ENCODE assay signal across 22 mouse cellular contexts in genomic region chr2:38072061-38072460, GRCm38 (mm10).
DNase-seq lines count a peak whose midpoint lies in the region; ATAC-seq and TF ChIP-seq lines count a peak whose summit lies in the region.
"Had no signal": no experiment of that assay in that cellular context is flagged by ENCODE, and none has a peak within 500 bp of the region (broad histone marks: within the 10 kb centered on the region; RNA-seq: fewer than 3 reads in every experiment).

No protein-coding gene starts in this region.

- no peaks in the 10 kb centered on the region for H3K4me1 ChIP-seq in hindbrain, postnatal 0 days (ENCODE audit: insufficient read depth, low read length)
- H3K4me1 ChIP-seq in neural tube, embryonic 15.5 days: 0 out of 2 replicates have a peak, but pooled peaks cover 8% of the 10 kb centered on the region
- H3K4me1 ChIP-seq: forebrain, embryonic 15.5 days; neural tube, embryonic 12.5 days had no signal

- H3K4me2 ChIP-seq in hindbrain, postnatal 0 days (ENCODE audit: low read depth, low read length): no peak overlapping the region
- H3K4me2 ChIP-seq in neural tube, embryonic 15.5 days: no peak overlapping the region
- H3K4me2 ChIP-seq: forebrain, embryonic 15.5 days; heart, embryonic 12.5 days; limb, embryonic 15.5 days; neural tube, embryonic 12.5 days had no signal

- peak; percentile 88 for ATAC-seq in activated CD4-positive, CD25-positive, alpha-beta regulatory T cell, adult 4 months
- peak; percentile 66 for ATAC-seq in megakaryocyte progenitor cell, adult 5-6 weeks (replicated peaks; ENCODE audit: poor library complexity)
- ATAC-seq in hindbrain, postnatal 0 days: no peak
- no peak for ATAC-seq in neural tube, embryonic 15.5 days (ENCODE audit: low FRiP score)
- ATAC-seq: forebrain, embryonic 15.5 days; hindbrain, embryonic 16.5 days had no signal

- H3K9ac ChIP-seq in hindbrain, postnatal 0 days (replicated peaks; ENCODE audit: low read length): no peak overlapping the region
- no peak overlapping the region for H3K9ac ChIP-seq in neural tube, embryonic 15.5 days (replicated peaks)
- H3K9ac ChIP-seq: forebrain, embryonic 15.5 days; heart, embryonic 12.5 days; limb, embryonic 15.5 days; neural tube, embryonic 12.5 days had no signal

- H3K9me3 ChIP-seq in hindbrain, postnatal 0 days (ENCODE audit: low read length): no peaks in the 10 kb centered on the region
- no peaks in the 10 kb centered on the region for H3K9me3 ChIP-seq in neural tube, embryonic 15.5 days (replicated peaks)
- H3K9me3 ChIP-seq: forebrain, embryonic 15.5 days; G1E; heart, embryonic 12.5 days; limb, embryonic 15.5 days; neural tube, embryonic 12.5 days had no signal

- no peak overlapping the region for H3K4me3 ChIP-seq in hindbrain, postnatal 0 days (ENCODE audit: low read length)
- no peak overlapping the region for H3K4me3 ChIP-seq in neural tube, embryonic 15.5 days (replicated peaks)
- H3K4me3 ChIP-seq: erythroblast, embryonic 14.5 days; forebrain, embryonic 15.5 days; heart, embryonic 12.5 days; limb, embryonic 15.5 days; neural tube, embryonic 12.5 days had no signal

- H3K36me3 ChIP-seq in hindbrain, postnatal 0 days (ENCODE audit: insufficient read depth, low read length): no peaks in the 10 kb centered on the region
- H3K36me3 ChIP-seq in neural tube, embryonic 15.5 days: no peaks in the 10 kb centered on the region
- H3K36me3 ChIP-seq: forebrain, embryonic 15.5 days; heart, embryonic 12.5 days; limb, embryonic 15.5 days; neural tube, embryonic 12.5 days had no signal

- no peak for TF ChIP-seq CTCF in hindbrain, postnatal 0 days (IDR thresholded peaks at IDR 0.05; ENCODE audit: low read depth)

- intact Hi-C loops in heart, postnatal 36 days (cut with DNase I): no loop called here

- peak; percentile 75 for DNase-seq in heart, adult 11 months
- no peak for DNase-seq in heart, postnatal 36 days
- peak; percentile 32 to 42 for DNase-seq in B cell, adult 2 months
- DNase-seq in hindbrain, postnatal 0 days (ENCODE audit: low spot score): no peak
- DNase-seq in right cerebral cortex, postnatal 36 days (ENCODE audit: low spot score in 2 of 2): no peak
- DNase-seq: adrenal gland, adult 2 months; cerebellum, postnatal 25 days; kidney, adult 9 months; kidney, postnatal 4 days; lung, adult 18-20 months; right cerebral cortex, postnatal 25 days; thymus, adult 18-20 months had no signal

- no peak overlapping the region for H3K27ac ChIP-seq in hindbrain, postnatal 0 days
- no peak overlapping the region for H3K27ac ChIP-seq in neural tube, embryonic 15.5 days (replicated peaks)
- H3K27ac ChIP-seq: forebrain, embryonic 15.5 days; limb, embryonic 15.5 days; neural tube, embryonic 12.5 days had no signal

- no peaks in the 10 kb centered on the region for H3K27me3 ChIP-seq in hindbrain, postnatal 0 days (ENCODE audit: insufficient read depth, low read length)
- H3K27me3 ChIP-seq in neural tube, embryonic 15.5 days (replicated peaks): no peaks in the 10 kb centered on the region
- H3K27me3 ChIP-seq: forebrain, embryonic 15.5 days; heart, embryonic 12.5 days; limb, embryonic 15.5 days; neural tube, embryonic 12.5 days had no signal

Comparison
In these comparisons a context has a peak if more than half of its experiments do, and no peak if none do; other contexts are left out.
1. DNase-seq: peak in heart, adult 11 months (single experiment) and B cell, adult 2 months (2 of 2); none in heart, postnatal 36 days (0 of 2), hindbrain, postnatal 0 days (single experiment) and right cerebral cortex, postnatal 36 days (0 of 2).
2. ATAC-seq: peak in activated CD4-positive, CD25-positive, alpha-beta regulatory T cell, adult 4 months (single experiment) and megakaryocyte progenitor cell, adult 5-6 weeks (single experiment); none in hindbrain, postnatal 0 days (single experiment) and neural tube, embryonic 15.5 days (single experiment).